Mouse (Mus musculus): ENCODE results near the gene Ankrd40. TPM values are rescaled to one million over a fixed set of nuclear protein-coding genes. Genes with fewer than 3 reads are reported as not detected.
A peak's percentile ranks its signal among the peaks of the same experiment; 100 is the strongest.

Gene Ankrd40
- polyA plus RNA-seq (2016; fragmentation: Nextera tagmentation; extraction: Ambion mirVana), result 10.3 and 11.4 TPM in 2 replicates

GRCm38 (mm10) chr11:94327693-94328643 is at the start of gene Ankrd40:
Gene Ankrd40, plus strand, starts transcription at chr11:94328001.
- H3K36me3 ChIP-seq (replicated peaks), result no peaks in the 10 kb centered on the region
- H3K27me3 ChIP-seq (ENCODE audit: poor library complexity, severe bottlenecking), result no peaks in the 10 kb centered on the region
- peak within 1 kb of the TSS; percentile 97 for H3K27ac ChIP-seq
- under 1% methylated on average over 77 of the region's 78 CpGs for WGBS
- DNase-seq (ENCODE audit: extremely low spot score, low spot score), result peak; percentile 93
- H3K4me3 ChIP-seq, result peak within 1 kb of the TSS; percentile 72
- H3K9me3 ChIP-seq, result no peaks in the 10 kb centered on the region
- peaks cover 53% of the 10 kb centered on the region for H3K4me1 ChIP-seq

DNA sequence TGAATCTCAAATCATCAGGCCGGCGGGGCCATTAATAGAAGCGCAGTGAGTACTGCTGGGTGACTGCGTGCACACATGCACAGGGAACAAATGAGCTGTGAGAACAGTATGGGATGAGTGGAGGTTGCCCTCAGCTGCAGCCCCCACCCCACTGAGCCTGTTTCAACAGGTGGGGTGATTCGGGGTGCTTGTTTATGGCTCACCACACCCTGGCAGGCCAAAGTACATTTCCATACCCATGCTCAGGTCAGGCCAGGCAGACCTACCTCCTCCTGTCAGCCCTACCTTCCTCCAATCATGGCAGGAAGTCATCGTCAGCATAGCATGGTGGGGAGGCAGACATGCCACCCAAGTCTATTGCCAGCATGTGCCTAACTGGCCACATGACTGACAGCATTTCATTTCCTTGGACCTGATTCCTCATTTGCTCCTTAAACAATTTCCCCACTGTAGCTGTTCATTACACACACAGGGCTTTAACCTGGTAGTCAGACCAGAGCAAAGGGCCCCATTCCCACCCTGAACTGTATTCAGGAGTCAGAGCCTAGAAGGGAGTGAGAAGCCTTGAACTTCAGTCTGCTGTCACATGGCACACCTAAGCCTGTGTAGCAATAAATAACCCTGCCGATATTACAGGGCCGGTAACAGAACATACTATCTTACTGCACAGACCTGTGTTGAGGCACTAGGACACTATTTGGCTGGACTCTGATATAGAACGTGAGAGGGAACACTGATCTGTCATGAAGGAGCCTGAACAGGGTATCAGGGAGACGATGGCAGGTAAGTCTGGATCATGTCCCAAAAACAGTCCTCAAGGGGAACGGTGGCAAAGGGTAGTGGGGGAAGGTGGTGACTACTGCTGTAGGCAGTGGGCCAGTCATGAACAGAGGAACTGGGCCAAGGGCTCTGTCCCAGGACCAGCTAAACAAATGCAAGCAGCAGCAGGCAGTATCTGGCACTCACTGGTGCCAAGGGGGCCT is 46.3 kb upstream of the Ankrd40 start, which contains the start of gene Gm21885:
TSS of gene Gm21885 (plus strand) at position 675 of the 983 bp plus-strand sequence.
- no peak within 1 kb of the TSS for H3K4me3 ChIP-seq
- no peak within 1 kb of the TSS for H3K27ac ChIP-seq
- peaks cover 24% of the 10 kb centered on the region for H3K4me1 ChIP-seq
- H3K36me3 ChIP-seq (replicated peaks), result peaks cover 40% of the 10 kb centered on the region
- H3K27me3 ChIP-seq (ENCODE audit: poor library complexity, severe bottlenecking), result no peaks in the 10 kb centered on the region
- no peaks in the 10 kb centered on the region for H3K9me3 ChIP-seq
- no peak for DNase-seq (ENCODE audit: extremely low spot score, low spot score)
- 89% methylated on average over 11 of the region's 11 CpGs for WGBS

- Histone ChIP-seq H3K27me3 (ENCODE audit: poor library complexity, severe bottlenecking) (no peaks in the 10 kb centered on the region), H3K4me1 (peaks cover 16% of the 10 kb centered on the region), H3K4me3 (no peak overlapping the region), H3K36me3 (replicated peaks) (peaks cover 48% of the 10 kb centered on the region), H3K9me3 (no peaks in the 10 kb centered on the region), H3K27ac (no peak overlapping the region)
- DNase-seq (ENCODE audit: extremely low spot score, low spot score), result no peak
- WGBS, result 75% methylated on average over 5 of the region's 5 CpGs
These were observed 45.5 kb upstream of the Ankrd40 start for GRCm38 (mm10) chr11:94282291-94282690.

DNA sequence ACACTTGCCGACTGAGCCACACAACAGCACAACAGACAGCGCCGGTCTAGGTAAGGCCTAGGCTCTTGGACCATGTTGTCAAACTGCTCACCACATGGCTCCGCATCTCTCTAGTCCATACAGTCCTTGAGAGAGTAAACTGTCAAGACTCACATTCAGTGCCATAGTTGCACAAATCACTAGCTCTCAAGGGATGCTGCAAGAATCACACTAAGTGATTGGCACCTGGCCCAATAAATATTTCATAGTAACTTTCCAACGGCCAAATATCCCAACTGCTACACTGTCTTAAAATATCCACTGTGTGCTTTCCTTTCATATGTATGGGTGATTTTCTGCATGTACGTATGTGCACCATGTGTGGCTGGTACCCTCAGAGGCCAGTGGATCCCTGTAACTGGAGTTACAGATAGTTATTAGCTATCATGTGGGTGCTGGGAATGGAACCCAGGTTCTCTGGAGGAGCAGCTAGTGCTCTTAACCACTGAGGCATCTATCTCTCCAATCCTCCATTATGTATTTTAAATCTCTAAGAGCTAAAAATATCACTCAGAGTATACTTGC is 44.2 kb upstream of the Ankrd40 start:
- Histone ChIP-seq H3K27ac (no peak overlapping the region), H3K9me3 (no peaks in the 10 kb centered on the region), H3K4me3 (no peak overlapping the region), H3K27me3 (ENCODE audit: poor library complexity, severe bottlenecking) (no peaks in the 10 kb centered on the region), H3K36me3 (replicated peaks) (peaks cover 61% of the 10 kb centered on the region), H3K4me1 (peaks cover 12% of the 10 kb centered on the region)
- no peak for DNase-seq (ENCODE audit: extremely low spot score, low spot score)
- WGBS, result 96% methylated on average over 6 of the region's 6 CpGs

- Histone ChIP-seq H3K4me1 (peaks cover 3% of the 10 kb centered on the region), H3K4me3 (no peak overlapping the region), H3K27me3 (ENCODE audit: poor library complexity, severe bottlenecking) (no peaks in the 10 kb centered on the region), H3K27ac (no peak overlapping the region), H3K9me3 (no peaks in the 10 kb centered on the region), H3K36me3 (replicated peaks) (peaks cover 85% of the 10 kb centered on the region)
- no peak for DNase-seq (ENCODE audit: extremely low spot score, low spot score)
- 92% methylated on average over 11 of the region's 11 CpGs for WGBS
These were observed 41.8 kb upstream of the Ankrd40 start for GRCm38 (mm10) chr11:94285886-94286574.

- H3K27ac ChIP-seq, result no peak overlapping the region
- no peak for DNase-seq (ENCODE audit: extremely low spot score, low spot score)
- H3K4me1 ChIP-seq, result no peaks in the 10 kb centered on the region
- H3K9me3 ChIP-seq, result no peaks in the 10 kb centered on the region
- H3K4me3 ChIP-seq, result no peak overlapping the region
- 95% methylated on average over 5 of the region's 5 CpGs for WGBS
- no peaks in the 10 kb centered on the region for H3K27me3 ChIP-seq (ENCODE audit: poor library complexity, severe bottlenecking)
- peaks cover 92% of the 10 kb centered on the region for H3K36me3 ChIP-seq (replicated peaks)
These were observed 40.7 kb upstream of the Ankrd40 start for GRCm38 (mm10) chr11:94287105-94287504.

- WGBS, result 94% methylated on average over 10 of the region's 10 CpGs
These were observed 37.6 kb upstream of the Ankrd40 start for GRCm38 (mm10) chr11:94290062-94290740.

GRCm38 (mm10) chr11:94294996-94295845 is 32.6 kb upstream of the Ankrd40 start:
- no peak overlapping the region for H3K27ac ChIP-seq
- H3K9me3 ChIP-seq, result no peaks in the 10 kb centered on the region
- DNase-seq (ENCODE audit: extremely low spot score, low spot score), result no peak
- H3K4me1 ChIP-seq, result no peaks in the 10 kb centered on the region
- WGBS, result 83% methylated on average over 9 of the region's 9 CpGs
- H3K27me3 ChIP-seq (ENCODE audit: poor library complexity, severe bottlenecking), result no peaks in the 10 kb centered on the region
- H3K4me3 ChIP-seq, result no peak overlapping the region
- H3K36me3 ChIP-seq (replicated peaks), result peaks cover 100% of the 10 kb centered on the region

More at GRCm38 (mm10) chr11:94290062-94290740, 37.6 kb upstream of the Ankrd40 start:
- H3K9me3 ChIP-seq, result no peaks in the 10 kb centered on the region
- no peak overlapping the region for H3K4me3 ChIP-seq
- no peaks in the 10 kb centered on the region for H3K4me1 ChIP-seq
- H3K27ac ChIP-seq, result no peak overlapping the region
- peaks cover 100% of the 10 kb centered on the region for H3K36me3 ChIP-seq (replicated peaks)
- no peak for DNase-seq (ENCODE audit: extremely low spot score, low spot score)
- no peaks in the 10 kb centered on the region for H3K27me3 ChIP-seq (ENCODE audit: poor library complexity, severe bottlenecking)

- peaks cover 34% of the 10 kb centered on the region for H3K4me1 ChIP-seq
- DNase-seq (ENCODE audit: extremely low spot score, low spot score), result no peak
- 91% methylated on average over 1 of the region's 1 CpGs for WGBS
- H3K36me3 ChIP-seq (replicated peaks), result peaks cover 59% of the 10 kb centered on the region
- H3K27ac ChIP-seq, result no peak overlapping the region
- H3K4me3 ChIP-seq, result no peak overlapping the region
- no peaks in the 10 kb centered on the region for H3K9me3 ChIP-seq
- no peaks in the 10 kb centered on the region for H3K27me3 ChIP-seq (ENCODE audit: poor library complexity, severe bottlenecking)
These were observed 15.1 kb upstream of the Ankrd40 start for GRCm38 (mm10) chr11:94312733-94313132.

- WGBS, result 94% methylated on average over 2 of the region's 2 CpGs
- no peak for DNase-seq (ENCODE audit: extremely low spot score, low spot score)
- Histone ChIP-seq H3K27me3 (ENCODE audit: poor library complexity, severe bottlenecking) (no peaks in the 10 kb centered on the region), H3K9me3 (no peaks in the 10 kb centered on the region), H3K4me1 (peaks cover 41% of the 10 kb centered on the region), H3K27ac (no peak overlapping the region), H3K4me3 (no peak overlapping the region), H3K36me3 (replicated peaks) (peaks cover 59% of the 10 kb centered on the region)
These were observed 13.6 kb upstream of the Ankrd40 start for GRCm38 (mm10) chr11:94314098-94314652.
